Mouse (Mus musculus) hindbrain, embryonic 10.5 days (tissue): ENCODE data around the gene Sort1. TPM values are rescaled to one million over a fixed set of nuclear protein-coding genes. Genes with fewer than 3 reads are reported as not detected.
A peak's percentile ranks its signal among the peaks of the same experiment; 100 is the strongest.

Source experiments
- DNase-seq: peaks from one replicate; pipeline ENCODE4 v3.0.0-alpha.2; 2017; ENCODE audit warnings: low spot score
- H3K27ac ChIP-seq: fragments of 300-500 bp; sonication (generic); 2 replicates; pipeline ENCODE4 v1.5.1; 2016; ENCODE audit warnings: mild to moderate bottlenecking, moderate library complexity
- H3K27me3 ChIP-seq: fragments of 300-500 bp; sonication (generic); 2 replicates; pipeline ENCODE4 v1.6.1; 2016; ENCODE audit warnings: mild to moderate bottlenecking; ENCODE audit not compliant: poor library complexity, insufficient read depth, severe bottlenecking
- H3K36me3 ChIP-seq: fragments of 300-500 bp; sonication (generic); 2 replicates; pipeline ENCODE4 v1.6.1; 2016; ENCODE audit warnings: mild to moderate bottlenecking, moderate library complexity
- H3K4me1 ChIP-seq: fragments of 300-500 bp; sonication (generic); replicated peaks from 2 replicates; pipeline ENCODE4 v1.6.1; 2016; ENCODE audit warnings: mild to moderate bottlenecking
- H3K4me3 ChIP-seq: fragments of 300-500 bp; sonication (generic); 2 replicates; pipeline ENCODE4 v1.5.1; 2016; ENCODE audit warnings: mild to moderate bottlenecking, moderate library complexity
- H3K9me3 ChIP-seq: fragments of 300-500 bp; sonication (generic); 2 replicates; pipeline ENCODE4 v1.6.1; 2016; ENCODE audit warnings: mild to moderate bottlenecking, moderate library complexity
- WGBS: fragments of 180-500 bp; shearing (Covaris S2); methylation state at CpG from one replicate; pipeline ENCODE4 v1.1.7; 2016; 5-methylcytosine and 5-hydroxymethylcytosine counted together
- polyA plus RNA-seq: library from polyadenylated mRNA; unstranded; fragments of >200 nt; fragmentation: Nextera tagmentation; extraction: Ambion mirVana; gene quantifications from 2 replicates; pipeline ENCODE4 v1.2.1, GENCODE M21; 2016

Gene Sort1
- polyA plus RNA-seq, 1 experiment from 2014 or later: 19.7 TPM

GRCm38 (mm10) chr3:108358445-108358844 is 74.6 kb downstream of the Sort1 start:
- Histone ChIP-seq H3K9me3 (no peaks in the 10 kb centered on the region), H3K4me1 (peaks cover 27% of the 10 kb centered on the region), H3K27me3 (no peaks in the 10 kb centered on the region), H3K27ac (no peak overlapping the region), H3K36me3 (peaks cover 55% of the 10 kb centered on the region), H3K4me3 (no peak overlapping the region)
- WGBS: 81% methylated on average over 6 of the region's 6 CpGs
- DNase-seq: no peak

GRCm38 (mm10) chr3:108360894-108361293 is 77.0 kb downstream of the Sort1 start:
- DNase-seq: peak; percentile 73
- Histone ChIP-seq H3K27ac (peak overlapping the region; percentile 83), H3K4me3 (peak overlapping the region; percentile 18; the same call in 1 of the 2 replicates), H3K9me3 (no peaks in the 10 kb centered on the region), H3K27me3 (no peaks in the 10 kb centered on the region), H3K36me3 (peaks cover 31% of the 10 kb centered on the region), H3K4me1 (peaks cover 38% of the 10 kb centered on the region)
- WGBS: 11% methylated on average over 7 of the region's 7 CpGs

- 77% methylated on average over 3 of the region's 3 CpGs for WGBS
- H3K4me3 ChIP-seq: no peak overlapping the region
- H3K27ac ChIP-seq: no peak overlapping the region
- no peaks in the 10 kb centered on the region for H3K9me3 ChIP-seq
- 0 out of 2 replicates have a peak, but pooled peaks cover 8% of the 10 kb centered on the region for H3K36me3 ChIP-seq
- peaks cover 38% of the 10 kb centered on the region for H3K4me1 ChIP-seq
- H3K27me3 ChIP-seq: no peaks in the 10 kb centered on the region
- DNase-seq: no peak
Observed at GRCm38 (mm10) chr3:108363626-108364025, 79.7 kb downstream of the Sort1 start.

GRCm38 (mm10) chr3:108364270-108364995 is 80.6 kb downstream of the Sort1 start, which contains the start of gene Mybphl:
TSS of gene Mybphl (plus strand) at chr3:108364911.
- no peak for DNase-seq
- H3K36me3 ChIP-seq: 0 out of 2 replicates have a peak, but pooled peaks cover 3% of the 10 kb centered on the region
- no peaks in the 10 kb centered on the region for H3K27me3 ChIP-seq
- H3K4me1 ChIP-seq: peaks cover 38% of the 10 kb centered on the region
- H3K4me3 ChIP-seq: no peak within 1 kb of the TSS
- 72% methylated on average over 9 of the region's 9 CpGs for WGBS
- no peaks in the 10 kb centered on the region for H3K9me3 ChIP-seq
- H3K27ac ChIP-seq: peak within 1 kb of the TSS; percentile 46; the same call in 1 of the 2 replicates

- peak; percentile 40 for DNase-seq
- 0 out of 2 replicates have a peak overlapping the region, but pooled peaks have one; percentile 4 for H3K4me3 ChIP-seq
- H3K36me3 ChIP-seq: no peaks in the 10 kb centered on the region
- peak overlapping the region; percentile 57 for H3K27ac ChIP-seq
- H3K9me3 ChIP-seq: no peaks in the 10 kb centered on the region
- 56% methylated on average over 9 of the region's 9 CpGs for WGBS
- peaks cover 23% of the 10 kb centered on the region for H3K4me1 ChIP-seq
- no peaks in the 10 kb centered on the region for H3K27me3 ChIP-seq
Observed at GRCm38 (mm10) chr3:108367173-108367572, 83.3 kb downstream of the Sort1 start.

- Histone ChIP-seq H3K4me1 (peaks cover 27% of the 10 kb centered on the region), H3K9me3 (no peaks in the 10 kb centered on the region), H3K4me3 (no peak overlapping the region), H3K27me3 (no peaks in the 10 kb centered on the region), H3K27ac (no peak overlapping the region; the same call in 1 of the 2 replicates), H3K36me3 (no peaks in the 10 kb centered on the region)
- no peak for DNase-seq
- WGBS: 86% methylated on average over 3 of the region's 3 CpGs
Observed at GRCm38 (mm10) chr3:108367828-108368227, 83.9 kb downstream of the Sort1 start.

- Histone ChIP-seq H3K27ac (no peak overlapping the region), H3K4me3 (no peak overlapping the region), H3K9me3 (no peaks in the 10 kb centered on the region), H3K36me3 (no peaks in the 10 kb centered on the region), H3K4me1 (peaks cover 27% of the 10 kb centered on the region), H3K27me3 (no peaks in the 10 kb centered on the region)
- 86% methylated on average over 5 of the region's 5 CpGs for WGBS
- no peak for DNase-seq
Observed at GRCm38 (mm10) chr3:108368721-108369120, 84.8 kb downstream of the Sort1 start.

- Histone ChIP-seq H3K4me3 (no peak overlapping the region), H3K9me3 (no peaks in the 10 kb centered on the region), H3K27me3 (no peaks in the 10 kb centered on the region), H3K36me3 (no peaks in the 10 kb centered on the region), H3K27ac (no peak overlapping the region), H3K4me1 (peaks cover 16% of the 10 kb centered on the region)
- 63% methylated on average over 3 of the region's 3 CpGs for WGBS
- no peak for DNase-seq
Observed at GRCm38 (mm10) chr3:108372274-108372673, 88.4 kb downstream of the Sort1 start.

- no peaks in the 10 kb centered on the region for H3K36me3 ChIP-seq
- H3K27me3 ChIP-seq: no peaks in the 10 kb centered on the region
- H3K27ac ChIP-seq: no peak overlapping the region
- H3K4me1 ChIP-seq: peaks cover 16% of the 10 kb centered on the region
- H3K4me3 ChIP-seq: no peak overlapping the region
- WGBS: 78% methylated on average over 3 of the region's 3 CpGs
- no peak for DNase-seq
- no peaks in the 10 kb centered on the region for H3K9me3 ChIP-seq
Observed at GRCm38 (mm10) chr3:108372691-108373090, 88.8 kb downstream of the Sort1 start.

GRCm38 (mm10) chr3:108378875-108379663 is 95.2 kb downstream of the Sort1 start:
- no peaks in the 10 kb centered on the region for H3K27me3 ChIP-seq
- no peaks in the 10 kb centered on the region for H3K9me3 ChIP-seq
- H3K4me3 ChIP-seq: no peak overlapping the region
- H3K36me3 ChIP-seq: no peaks in the 10 kb centered on the region
- peaks cover 29% of the 10 kb centered on the region for H3K4me1 ChIP-seq
- H3K27ac ChIP-seq: no peak overlapping the region
- WGBS: 82% methylated on average over 7 of the region's 7 CpGs
- no peak for DNase-seq

- no peak for DNase-seq
- Histone ChIP-seq H3K27me3 (no peaks in the 10 kb centered on the region), H3K4me1 (peaks cover 43% of the 10 kb centered on the region), H3K36me3 (peaks cover 8% of the 10 kb centered on the region), H3K27ac (no peak overlapping the region), H3K9me3 (no peaks in the 10 kb centered on the region), H3K4me3 (no peak overlapping the region)
- WGBS: 75% methylated on average over 6 of the region's 6 CpGs
Observed at GRCm38 (mm10) chr3:108380695-108381094, 96.8 kb downstream of the Sort1 start.

GRCm38 (mm10) chr3:108381945-108382875 is 98.3 kb downstream of the Sort1 start:
- H3K27ac ChIP-seq: peak overlapping the region; percentile 89
- no peaks in the 10 kb centered on the region for H3K9me3 ChIP-seq
- H3K4me1 ChIP-seq: peaks cover 49% of the 10 kb centered on the region
- WGBS: 75% methylated on average over 14 of the region's 14 CpGs
- H3K27me3 ChIP-seq: no peaks in the 10 kb centered on the region
- DNase-seq: no peak
- H3K4me3 ChIP-seq: 0 out of 2 replicates have a peak overlapping the region, but pooled peaks have one; percentile 62
- peaks cover 23% of the 10 kb centered on the region for H3K36me3 ChIP-seq
